Mouse (Mus musculus) forebrain, postnatal 0 days (tissue): ENCODE measurements around the gene Olfr615. TPM values are rescaled to one million over a fixed set of nuclear protein-coding genes. Genes with fewer than 3 reads are reported as not detected.

Experiments
- ATAC-seq: fragments of 200-750 bp; cut with Nextera tagmentation; 2 replicates; pipeline ENCODE4 v1.8.0; 2017; ENCODE audit warnings: mild to moderate bottlenecking, moderate library complexity
- DNase-seq: peaks from one replicate; pipeline ENCODE4 v3.0.0-alpha.2; 2015
- H3K27ac ChIP-seq: fragments of 300-500 bp; sonication (generic); 2 replicates; pipeline ENCODE4 v1.5.1; 2014; ENCODE audit warnings: low read depth, mild to moderate bottlenecking, antibody characterized with exemption, low read length, moderate library complexity, mixed read lengths
- H3K27me3 ChIP-seq: fragments of 300-500 bp; sonication (generic); 2 replicates; pipeline ENCODE4 v1.6.1; 2014; ENCODE audit warnings: mild to moderate bottlenecking, low read length, mixed read lengths; ENCODE audit not compliant: insufficient read depth
- H3K36me3 ChIP-seq: fragments of 300-500 bp; sonication (generic); 2 replicates; pipeline ENCODE4 v1.6.1; 2014; ENCODE audit warnings: mild to moderate bottlenecking, moderate library complexity; ENCODE audit not compliant: insufficient read depth
- H3K4me1 ChIP-seq: fragments of 300-500 bp; sonication (generic); 2 replicates; pipeline ENCODE4 v1.6.1; 2014; ENCODE audit warnings: antibody characterized with exemption; ENCODE audit not compliant: insufficient read depth
- H3K4me2 ChIP-seq: fragments of 300-500 bp; sonication (generic); 2 replicates; pipeline ENCODE4 v1.6.1; 2014; ENCODE audit warnings: low read depth, mild to moderate bottlenecking, moderate library complexity
- H3K4me3 ChIP-seq: fragments of 300-500 bp; sonication (generic); 2 replicates; pipeline ENCODE4 v1.5.1; 2014; ENCODE audit warnings: low read depth, low read length, mixed read lengths
- H3K9ac ChIP-seq: fragments of 300-500 bp; sonication (generic); 2 replicates; pipeline ENCODE4 v1.6.1; 2014; ENCODE audit warnings: mild to moderate bottlenecking
- H3K9me3 ChIP-seq: fragments of 300-500 bp; sonication (generic); 2 replicates; pipeline ENCODE4 v1.6.1; 2016; ENCODE audit warnings: low read length
- CTCF ChIP-seq: sonication (generic); IDR thresholded peaks from 2 replicates; pipeline ENCODE4 v1.5.1; 2016; ENCODE audit warnings: antibody characterized with exemption, control low read depth, low read depth
- WGBS: fragments of 180-500 bp; shearing (Covaris S2); extraction: QIAGEN DNeasy Blood & Tissue Kit; methylation state at CpG from one replicate; pipeline ENCODE4 v1.1.7; 2014; 5-methylcytosine and 5-hydroxymethylcytosine counted together
- microRNA-seq, 2 experiments: library from miRNA; unstranded; fragments of <30 nt; microRNA quantifications; one replicate each; pipeline ENCODE4; 2016
- polyA plus RNA-seq: library from polyadenylated mRNA; unstranded; fragments of >200 nt; fragmentation: Nextera tagmentation; extraction: Ambion mirVana; gene quantifications from 2 replicates; pipeline ENCODE4 v1.2.1, GENCODE M21; 2015
- total RNA-seq: library from RNA; depleted of rRNA; stranded (reverse); fragments of >200 nt; gene quantifications from 2 replicates; pipeline ENCODE4 v1.2.3, GENCODE M21; 2014; rRNA removed

Gene Olfr615
- total and polyA plus RNA-seq, 2 experiments from 2014 or later = not detected

DNA sequence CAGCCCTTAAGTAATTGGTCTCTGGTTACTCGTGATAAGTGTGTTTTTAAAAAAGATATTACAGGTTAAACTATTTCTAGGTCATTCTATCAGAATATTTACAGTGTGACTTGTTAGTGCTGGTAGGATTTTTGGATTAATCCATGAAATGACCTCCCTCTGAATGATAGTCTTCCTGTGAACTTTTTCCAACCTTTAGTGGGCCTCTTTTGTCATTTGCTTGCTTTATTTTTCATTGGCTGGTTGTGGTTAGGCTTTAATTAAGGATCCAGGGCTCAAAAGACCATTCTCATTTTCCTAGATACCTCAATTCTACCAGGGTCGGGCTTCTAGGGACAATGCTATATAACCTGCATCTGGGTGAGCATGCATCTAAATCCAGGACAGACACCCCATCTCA lies 33.9 kb downstream of the Olfr615 start, which contains the start of gene Olfr618:
TSS of gene Olfr618 (plus strand) at position 301 of the 400 bp plus-strand sequence.
- no peak for ATAC-seq
- H3K9ac ChIP-seq = no peak within 1 kb of the TSS
- no peaks in the 10 kb centered on the region for H3K27me3 ChIP-seq
- H3K4me1 ChIP-seq = no peaks in the 10 kb centered on the region
- no peak within 1 kb of the TSS for H3K4me3 ChIP-seq
- 48% methylated on average over 2 of the region's 2 CpGs for WGBS
- no peak for DNase-seq
- H3K4me2 ChIP-seq = no peak within 1 kb of the TSS
- no peaks in the 10 kb centered on the region for H3K36me3 ChIP-seq
- TF ChIP-seq CTCF = no peak
- H3K27ac ChIP-seq = no peak within 1 kb of the TSS
- no peaks in the 10 kb centered on the region for H3K9me3 ChIP-seq

DNA sequence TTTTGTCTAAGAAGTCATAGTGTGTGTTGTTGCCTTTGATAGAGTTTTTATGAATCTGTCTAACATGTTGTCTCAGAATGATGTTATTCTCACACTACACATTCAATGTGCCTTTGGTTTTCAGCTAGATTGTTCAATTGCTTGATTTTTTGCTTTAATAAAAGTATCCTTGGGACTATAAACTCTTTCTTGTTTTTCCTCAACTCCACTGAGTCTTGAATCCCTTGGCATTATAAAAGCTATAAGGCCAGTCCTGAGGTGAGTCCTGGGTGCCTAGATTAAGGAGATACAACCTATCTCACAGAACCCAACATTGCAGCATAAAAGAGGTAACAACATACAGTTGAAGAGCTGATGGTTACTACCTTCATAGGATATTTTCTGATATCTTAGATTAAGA lies 44.4 kb downstream of the Olfr615 start, which contains the start of gene Olfr619:
TSS of gene Olfr619 (plus strand) at position 301 of the 400 bp plus-strand sequence.
- Histone ChIP-seq H3K9me3 (no peaks in the 10 kb centered on the region), H3K4me2 (no peak within 1 kb of the TSS), H3K36me3 (no peaks in the 10 kb centered on the region), H3K27ac (no peak within 1 kb of the TSS), H3K27me3 (no peaks in the 10 kb centered on the region), H3K9ac (no peak within 1 kb of the TSS), H3K4me3 (no peak within 1 kb of the TSS), H3K4me1 (no peaks in the 10 kb centered on the region)
- ATAC-seq (no peak), DNase-seq (no peak)
- no peak for TF ChIP-seq CTCF

DNA sequence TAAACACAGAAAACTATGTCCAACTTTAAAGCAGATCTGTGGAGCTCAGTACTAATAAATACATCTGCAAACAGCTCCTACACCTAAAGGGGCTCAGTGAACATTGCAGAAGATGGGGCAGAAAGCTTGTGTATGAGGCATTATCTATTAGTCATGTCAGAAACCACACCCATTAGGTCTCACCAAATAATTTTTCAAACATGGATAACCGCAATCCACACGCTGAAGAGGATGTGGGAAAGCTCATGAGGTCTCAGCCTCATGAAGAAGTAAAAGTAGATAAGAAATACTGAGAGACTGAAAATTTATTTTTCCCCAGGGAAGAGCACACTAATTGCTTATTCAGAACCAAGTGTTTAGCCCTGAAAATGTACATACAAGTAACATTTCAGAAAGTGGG lies 51.5 kb downstream of the Olfr615 start:
- 91% methylated on average over 2 of the region's 2 CpGs for WGBS
- DNase-seq = no peak
- H3K27me3 ChIP-seq = no peaks in the 10 kb centered on the region
- ATAC-seq = no peak
- H3K9ac ChIP-seq = no peak overlapping the region
- no peak overlapping the region for H3K4me3 ChIP-seq
- H3K27ac ChIP-seq = no peak overlapping the region
- no peaks in the 10 kb centered on the region for H3K9me3 ChIP-seq
- H3K4me2 ChIP-seq = no peak overlapping the region
- TF ChIP-seq CTCF = no peak
- no peaks in the 10 kb centered on the region for H3K36me3 ChIP-seq
- no peaks in the 10 kb centered on the region for H3K4me1 ChIP-seq

DNA sequence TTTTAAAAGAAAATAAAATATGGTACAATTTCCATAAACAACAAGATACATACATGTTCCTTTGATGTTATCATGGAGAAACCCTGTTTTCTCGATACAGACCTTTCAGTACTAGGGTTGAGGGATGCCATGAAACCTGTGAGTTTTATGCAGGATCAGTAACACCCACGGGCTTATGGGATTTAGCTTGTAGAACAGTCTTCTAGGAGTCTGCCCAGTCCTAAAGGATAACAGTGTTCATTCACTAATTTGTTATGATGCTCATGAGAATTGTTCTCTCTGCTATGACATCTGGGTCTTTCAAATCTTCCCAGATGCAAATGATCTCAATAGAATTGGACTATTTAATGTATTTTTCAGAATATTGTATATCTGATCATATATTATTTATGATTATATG lies 56.6 kb downstream of the Olfr615 start, which contains the start of gene Olfr620:
TSS of gene Olfr620 (minus strand) at position 101 of the 400 bp plus-strand sequence.
- ATAC-seq = no peak
- Histone ChIP-seq H3K36me3 (no peaks in the 10 kb centered on the region), H3K27me3 (no peaks in the 10 kb centered on the region), H3K4me1 (no peaks in the 10 kb centered on the region), H3K9me3 (no peaks in the 10 kb centered on the region), H3K4me3 (no peak within 1 kb of the TSS), H3K27ac (no peak within 1 kb of the TSS), H3K4me2 (no peak within 1 kb of the TSS), H3K9ac (no peak within 1 kb of the TSS)
- WGBS = 75% methylated on average over 2 of the region's 2 CpGs
- TF ChIP-seq CTCF = no peak
- DNase-seq = no peak

Small RNA genes lying within 50 kb of the gene (microRNA-seq; reads per million reads assigned to microRNA genes)
- 0 reads per million in 2 experiments for gene Gm26506

Other genes starting within 250 kb of the Olfr615 start
Only the 30 nearest of the 32 such genes appear.
- not detected in 2 replicates for gene Olfr598, start 232.5 kb upstream of the Olfr615 start, total RNA-seq
- not detected in 2 replicates for gene Olfr598, start 232.5 kb upstream of the Olfr615 start, polyA plus RNA-seq
- not detected in 2 replicates for gene Olfr599, start 220.2 kb upstream of the Olfr615 start, total RNA-seq
- gene Olfr599, start 220.2 kb upstream of the Olfr615 start, polyA plus RNA-seq = not detected in 2 replicates
- not detected in 2 replicates for gene Olfr600, start 206.4 kb upstream of the Olfr615 start, total RNA-seq
- not detected in 2 replicates for gene Olfr600, start 206.4 kb upstream of the Olfr615 start, polyA plus RNA-seq
- not detected in 2 replicates for gene Olfr601, start 193.4 kb upstream of the Olfr615 start, total RNA-seq
- not detected in 2 replicates for gene Olfr601, start 193.4 kb upstream of the Olfr615 start, polyA plus RNA-seq
- not detected in 2 replicates for gene Olfr603, start 169.9 kb upstream of the Olfr615 start, total RNA-seq
- gene Olfr603, start 169.9 kb upstream of the Olfr615 start, polyA plus RNA-seq = not detected in 2 replicates
- gene Usp17lc, start 141.0 kb upstream of the Olfr615 start, total RNA-seq = not detected in 2 replicates
- not detected in 2 replicates for gene Usp17lc, start 141.0 kb upstream of the Olfr615 start, polyA plus RNA-seq
- gene Olfr605, start 110.6 kb upstream of the Olfr615 start, total RNA-seq = not detected in 2 replicates
- not detected in 2 replicates for gene Olfr605, start 110.6 kb upstream of the Olfr615 start, polyA plus RNA-seq
- not detected in 2 replicates for gene Olfr606, start 107.0 kb upstream of the Olfr615 start, total RNA-seq
- not detected in 2 replicates for gene Olfr606, start 107.0 kb upstream of the Olfr615 start, polyA plus RNA-seq
- gene Olfr607, start 91.9 kb upstream of the Olfr615 start, total RNA-seq = not detected in 2 replicates
- gene Olfr607, start 91.9 kb upstream of the Olfr615 start, polyA plus RNA-seq = not detected in 2 replicates
- gene Olfr608, start 86.2 kb upstream of the Olfr615 start, total RNA-seq = not detected in 2 replicates
- not detected in 2 replicates for gene Olfr608, start 86.2 kb upstream of the Olfr615 start, polyA plus RNA-seq
- gene Olfr609, start 58.0 kb upstream of the Olfr615 start, total RNA-seq = not detected in 2 replicates
- not detected in 2 replicates for gene Olfr609, start 58.0 kb upstream of the Olfr615 start, polyA plus RNA-seq
- not detected in 2 replicates for gene Olfr610, start 44.0 kb upstream of the Olfr615 start, total RNA-seq
- gene Olfr610, start 44.0 kb upstream of the Olfr615 start, polyA plus RNA-seq = not detected in 2 replicates
- not detected in 2 replicates for gene Olfr611, start 35.2 kb upstream of the Olfr615 start, total RNA-seq
- not detected in 2 replicates for gene Olfr611, start 35.2 kb upstream of the Olfr615 start, polyA plus RNA-seq
- gene Olfr612, start 13.4 kb upstream of the Olfr615 start, total RNA-seq = not detected in 2 replicates
- gene Olfr612, start 13.4 kb upstream of the Olfr615 start, polyA plus RNA-seq = not detected in 2 replicates
- not detected in 2 replicates for gene Olfr613, start 8.0 kb upstream of the Olfr615 start, total RNA-seq
- not detected in 2 replicates for gene Olfr613, start 8.0 kb upstream of the Olfr615 start, polyA plus RNA-seq
- gene Olfr616, start 13.1 kb downstream of the Olfr615 start, total RNA-seq = not detected in 2 replicates
- not detected in 2 replicates for gene Olfr616, start 13.1 kb downstream of the Olfr615 start, polyA plus RNA-seq
- not detected in 2 replicates for gene Olfr617, start 17.0 kb downstream of the Olfr615 start, total RNA-seq
- gene Olfr617, start 17.0 kb downstream of the Olfr615 start, polyA plus RNA-seq = not detected in 2 replicates
- gene Olfr618, start 34.0 kb downstream of the Olfr615 start, total RNA-seq = not detected in 2 replicates
- not detected in 2 replicates for gene Olfr618, start 34.0 kb downstream of the Olfr615 start, polyA plus RNA-seq
- not detected in 2 replicates for gene Olfr619, start 44.5 kb downstream of the Olfr615 start, total RNA-seq
- gene Olfr619, start 44.5 kb downstream of the Olfr615 start, polyA plus RNA-seq = not detected in 2 replicates
- gene Olfr620, start 56.5 kb downstream of the Olfr615 start, total RNA-seq = not detected in 2 replicates
- gene Olfr620, start 56.5 kb downstream of the Olfr615 start, polyA plus RNA-seq = not detected in 2 replicates
- not detected in 2 replicates for gene Olfr622, start 86.6 kb downstream of the Olfr615 start, total RNA-seq
- not detected in 2 replicates for gene Olfr622, start 86.6 kb downstream of the Olfr615 start, polyA plus RNA-seq
- gene Olfr623, start 107.6 kb downstream of the Olfr615 start, total RNA-seq = not detected in 2 replicates
- not detected in 2 replicates for gene Olfr623, start 107.6 kb downstream of the Olfr615 start, polyA plus RNA-seq
- not detected in 2 replicates for gene Olfr624, start 115.1 kb downstream of the Olfr615 start, total RNA-seq
- gene Olfr624, start 115.1 kb downstream of the Olfr615 start, polyA plus RNA-seq = not detected in 2 replicates
- gene Olfr625-ps1, start 126.6 kb downstream of the Olfr615 start, total RNA-seq = not detected in 2 replicates
- not detected in 2 replicates for gene Olfr625-ps1, start 126.6 kb downstream of the Olfr615 start, polyA plus RNA-seq
- gene Olfr243, start 158.6 kb downstream of the Olfr615 start, total RNA-seq = not detected in 2 replicates
- not detected in 2 replicates for gene Olfr243, start 158.6 kb downstream of the Olfr615 start, polyA plus RNA-seq
- not detected in 2 replicates for gene Olfr628, start 174.3 kb downstream of the Olfr615 start, total RNA-seq
- not detected in 2 replicates for gene Olfr628, start 174.3 kb downstream of the Olfr615 start, polyA plus RNA-seq
- gene Olfr629, start 188.9 kb downstream of the Olfr615 start, total RNA-seq = not detected in 2 replicates
- gene Olfr629, start 188.9 kb downstream of the Olfr615 start, polyA plus RNA-seq = not detected in 2 replicates
- not detected in 2 replicates for gene Olfr630, start 201.3 kb downstream of the Olfr615 start, total RNA-seq
- gene Olfr630, start 201.3 kb downstream of the Olfr615 start, polyA plus RNA-seq = not detected in 2 replicates
- gene Olfr69, start 215.5 kb downstream of the Olfr615 start, total RNA-seq = not detected in 2 replicates
- not detected in 2 replicates for gene Olfr69, start 215.5 kb downstream of the Olfr615 start, polyA plus RNA-seq
- gene Olfr68, start 223.6 kb downstream of the Olfr615 start, total RNA-seq = not detected in 2 replicates
- not detected in 2 replicates for gene Olfr68, start 223.6 kb downstream of the Olfr615 start, polyA plus RNA-seq